In the genomic region with DNA sequence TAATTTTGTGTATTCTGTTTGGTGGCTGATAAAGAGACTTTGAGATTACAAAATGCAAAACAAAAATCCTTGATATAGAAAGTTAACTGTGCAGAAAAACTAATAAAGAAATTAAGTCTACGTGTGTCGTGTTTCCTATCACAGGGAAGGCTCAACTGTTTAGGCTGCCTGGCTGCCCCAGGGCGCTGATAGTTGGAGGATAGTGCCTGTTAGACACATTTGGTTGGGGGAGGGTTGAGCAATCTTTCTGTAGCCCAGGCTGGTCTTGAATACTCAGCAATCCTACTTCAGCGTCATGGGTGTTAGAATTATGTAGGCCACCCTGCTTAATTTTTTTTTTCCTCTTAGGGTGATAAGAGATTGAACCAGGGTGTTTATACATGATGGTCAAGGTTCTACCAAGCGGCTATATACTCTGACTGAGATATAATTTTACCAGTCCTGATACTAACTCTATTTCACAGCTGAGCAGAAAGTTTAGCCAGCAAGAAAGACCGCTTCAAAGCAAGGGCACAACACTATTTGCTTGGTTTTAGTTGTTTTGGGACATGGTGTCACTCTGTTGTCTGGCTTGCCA, we compare ENCODE assay signal across 8 mouse cellular contexts. TPM values are rescaled to one million over a fixed set of nuclear protein-coding genes. Genes with fewer than 3 reads are reported as not detected.
DNase-seq lines count a peak whose midpoint lies in the region; ATAC-seq and TF ChIP-seq lines count a peak whose summit lies in the region.

No protein-coding gene starts in this region.

- H3K27ac ChIP-seq in heart, embryonic 14.5 days (replicated peaks in 1 of 2; ENCODE audit: control insufficient read depth in 1 of 2, insufficient read depth in 1 of 2, low read depth in 2 of 2, low read length in 2 of 2), result peak overlapping the region in 1 of 2 experiments; percentile 77; a peak in 1 of 4 replicates
- H3K27ac ChIP-seq in bone marrow macrophage, adult 2 months (ENCODE audit: insufficient read depth, low read depth, low read length), result no peak overlapping the region
- no peak overlapping the region for H3K27ac ChIP-seq in hindbrain, embryonic 14.5 days

- H3K36me3 ChIP-seq in heart, embryonic 14.5 days (ENCODE audit: control insufficient read depth, insufficient read depth, low read length), result peaks cover 71% of the 10 kb centered on the region
- H3K36me3 ChIP-seq in hindbrain, embryonic 14.5 days (replicated peaks; ENCODE audit: control insufficient read depth, insufficient read depth), result peaks cover 54% of the 10 kb centered on the region

- H3K27me3 ChIP-seq in heart, embryonic 14.5 days (ENCODE audit: control insufficient read depth, insufficient read depth, low read length), result no peaks in the 10 kb centered on the region
- H3K27me3 ChIP-seq in hindbrain, embryonic 14.5 days (ENCODE audit: control insufficient read depth, insufficient read depth, low read length), result no peaks in the 10 kb centered on the region

- H3K9ac ChIP-seq in heart, embryonic 14.5 days (ENCODE audit: low read length), result peak overlapping the region; percentile 88
- H3K9ac ChIP-seq in hindbrain, embryonic 14.5 days, result peak overlapping the region; percentile 85; the same call in 1 of the 2 replicates

- peak overlapping the region; percentile 94 for H3K4me2 ChIP-seq in heart, embryonic 14.5 days (ENCODE audit: low read length)
- peak overlapping the region; percentile 97 for H3K4me2 ChIP-seq in hindbrain, embryonic 14.5 days (replicated peaks)

- H3K9me3 ChIP-seq in heart, embryonic 14.5 days (ENCODE audit: control insufficient read depth, low read length), result no peaks in the 10 kb centered on the region
- no peaks in the 10 kb centered on the region for H3K9me3 ChIP-seq in hindbrain, embryonic 14.5 days (ENCODE audit: control insufficient read depth, low read length)

- ATAC-seq in heart, embryonic 14.5 days (ENCODE audit: insufficient number of reproducible peaks, insufficient read depth, low FRiP score, low read depth), result no peak
- ATAC-seq in hindbrain, embryonic 14.5 days (ENCODE audit: low FRiP score), result no peak
- ATAC-seq in megakaryocyte-erythroid progenitor cell, adult 5-6 weeks (replicated peaks; ENCODE audit: low FRiP score, low TSS enrichment, poor library complexity, severe bottlenecking), result peak; percentile 19; the same call in 1 of the 2 replicates

- intact Hi-C loops in heart, postnatal 25 days (cut with DNase I), result loop anchor here (5.0 kb wide), 1 partner anchor 202 kb away; no protein-coding TSS in a partner anchor

- DNase-seq in heart, postnatal 25 days (ENCODE audit: low spot score), result no peak
- DNase-seq in hindbrain, embryonic 14.5 days (ENCODE audit: low spot score), result no peak
- DNase-seq in MN1 (ENCODE audit: low spot score), result no peak
- DNase-seq in embryo, embryonic 10.5 days (ENCODE audit: low spot score), result no peak
- DNase-seq in thymus, postnatal 4 days, result no peak

- TF ChIP-seq CTCF in bone marrow macrophage, adult 2 months (IDR thresholded peaks at IDR 0.05; ENCODE audit: low read depth, low read length), result no peak

- no peak for TF ChIP-seq POLR2A in bone marrow macrophage, adult 2 months (IDR thresholded peaks at IDR 0.05; ENCODE audit: borderline replicate concordance, low read depth, low read length)

- H3K4me3 ChIP-seq in heart, embryonic 14.5 days (ENCODE audit: control insufficient read depth in 1 of 2, insufficient read depth in 1 of 2, low read depth in 1 of 2, low read length in 2 of 2), result peak overlapping the region; percentile 68 to 86; a peak in 3 of 4 replicates
- H3K4me3 ChIP-seq in bone marrow macrophage, adult 2 months (ENCODE audit: insufficient read depth, low read length), result peak overlapping the region; percentile 81
- peak overlapping the region; percentile 87 for H3K4me3 ChIP-seq in hindbrain, embryonic 14.5 days (replicated peaks; ENCODE audit: low read length)

- H3K4me1 ChIP-seq in heart, embryonic 14.5 days (ENCODE audit: control insufficient read depth in 2 of 2, insufficient read depth in 2 of 2, low read length in 2 of 2), result peaks cover 8 to 25% of the 10 kb centered on the region in 2 experiments
- H3K4me1 ChIP-seq in bone marrow macrophage, adult 2 months (ENCODE audit: control insufficient read depth, insufficient read depth, low read length), result peaks cover 5% of the 10 kb centered on the region
- peaks cover 13% of the 10 kb centered on the region for H3K4me1 ChIP-seq in hindbrain, embryonic 14.5 days (replicated peaks; ENCODE audit: control insufficient read depth, insufficient read depth, low read length)

- WGBS in heart, embryonic 14.5 days, result 73% methylated on average over 6 of the region's 6 CpGs
- WGBS in hindbrain, embryonic 14.5 days, result 85% methylated on average over 6 of the region's 6 CpGs

RNA-seq across cellular contexts. Expression of a gene that starts 0.8 kb away (rescaled TPM):
- polyA plus RNA-seq in heart, embryonic 14.5 days (2014; fragmentation: Nextera tagmentation; extraction: Ambion mirVana), result 16.1 and 17.7 TPM in 2 replicates
- total RNA-seq in heart, postnatal 25 days (2021), result 10 to 100 TPM; 14.1 to 15.1 TPM
- polyA plus RNA-seq in bone marrow macrophage, adult 2 months (2012; ENCODE audit: insufficient read depth, insufficient read length, missing spikeins), result 11.2 and 16.2 TPM in 2 replicates
- polyA plus RNA-seq in hindbrain, embryonic 14.5 days (2014; fragmentation: Nextera tagmentation; extraction: Ambion mirVana), result 27.0 and 31.7 TPM in 2 replicates
- 26.9 and 57.7 TPM in 2 replicates for total RNA-seq in megakaryocyte-erythroid progenitor cell, adult 5-6 weeks (2014; fragmentation: Nextera tagmentation)
- 57.6 and 126 TPM in 2 replicates for total RNA-seq in megakaryocyte-erythroid progenitor cell, adult 5-6 weeks (2017)

RNA-seq across cellular contexts. Expression of a gene that starts 38.1 kb away (rescaled TPM):
- polyA plus RNA-seq in heart, embryonic 14.5 days (2014; fragmentation: Nextera tagmentation; extraction: Ambion mirVana), result 309 and 325 TPM in 2 replicates
- 100 to 1,000 TPM; 317 to 336 TPM for total RNA-seq in heart, postnatal 25 days (2021)
- polyA plus RNA-seq in bone marrow macrophage, adult 2 months (2012; ENCODE audit: insufficient read depth, insufficient read length, missing spikeins), result 0.89 and 1.0 TPM in 2 replicates
- polyA plus RNA-seq in hindbrain, embryonic 14.5 days (2014; fragmentation: Nextera tagmentation; extraction: Ambion mirVana), result 397 and 490 TPM in 2 replicates
- not detected in 2 replicates for total RNA-seq in megakaryocyte-erythroid progenitor cell, adult 5-6 weeks (2014; fragmentation: Nextera tagmentation)
- total RNA-seq in megakaryocyte-erythroid progenitor cell, adult 5-6 weeks (2017), result not detected in 2 replicates

Comparison
In these comparisons a context has a peak if more than half of its experiments do, and no peak if none do; other contexts are left out.
1. RNA of a gene that starts 38.1 kb away (polyA plus RNA-seq): 397 to 490 TPM in hindbrain, embryonic 14.5 days and 309 to 325 TPM in heart, embryonic 14.5 days; 0.89 to 1.0 TPM in bone marrow macrophage, adult 2 months; every median in the first group is over 100 times any median in the second.
2. Peak in every context shown above with its lines, with median percentiles within 50 percentile points of each other: H3K4me3 ChIP-seq.